Mouse (Mus musculus) liver, postnatal 0 days (tissue): ENCODE measurements around the gene Tmem236. TPM values are rescaled to one million over a fixed set of nuclear protein-coding genes. Genes with fewer than 3 reads are reported as not detected.

Source experiments
- ATAC-seq: fragments of 200-750 bp; cut with Nextera tagmentation; 2 replicates; pipeline ENCODE4 v1.8.0; 2017; ENCODE audit warnings: mild to moderate bottlenecking, moderate library complexity
- DNase-seq: peaks from one replicate; pipeline ENCODE4 v3.0.0-alpha.2; 2016
- H3K27ac ChIP-seq: fragments of 300-500 bp; sonication (generic); 2 replicates; pipeline ENCODE4 v1.5.1; 2014; ENCODE audit warnings: antibody characterized with exemption, moderate library complexity, mild to moderate bottlenecking, low read depth
- H3K27me3 ChIP-seq: fragments of 300-500 bp; sonication (generic); 2 replicates; pipeline ENCODE4 v1.6.1; 2014; ENCODE audit warnings: low read length, control low read depth, mixed read lengths; ENCODE audit not compliant: insufficient read depth
- H3K36me3 ChIP-seq: fragments of 300-500 bp; sonication (generic); replicated peaks from 2 replicates; pipeline ENCODE4 v1.6.1; 2014; ENCODE audit warnings: mild to moderate bottlenecking, control low read depth, low read length, moderate library complexity, mixed read lengths; ENCODE audit not compliant: insufficient read depth
- H3K4me1 ChIP-seq: fragments of 300-500 bp; sonication (generic); 2 replicates; pipeline ENCODE4 v1.6.1; 2014; ENCODE audit warnings: antibody characterized with exemption, mild to moderate bottlenecking, control low read depth; ENCODE audit not compliant: insufficient read depth
- H3K4me2 ChIP-seq: fragments of 300-500 bp; sonication (generic); 2 replicates; pipeline ENCODE4 v1.6.1; 2014; ENCODE audit warnings: low read depth, mild to moderate bottlenecking, low read length, moderate library complexity, mixed read lengths
- H3K4me3 ChIP-seq: fragments of 300-500 bp; sonication (generic); 2 replicates; pipeline ENCODE4 v1.5.1; 2014; ENCODE audit warnings: low read depth, low read length
- H3K9ac ChIP-seq: fragments of 300-500 bp; sonication (generic); replicated peaks from 2 replicates; pipeline ENCODE4 v1.6.1; 2014; ENCODE audit warnings: mild to moderate bottlenecking, moderate library complexity
- H3K9me3 ChIP-seq: fragments of 300-500 bp; sonication (generic); 2 replicates; pipeline ENCODE4 v1.6.1; 2016; ENCODE audit warnings: mild to moderate bottlenecking, control low read depth, low read length, mixed read lengths
- CTCF ChIP-seq: sonication (generic); IDR thresholded peaks from 2 replicates; pipeline ENCODE4 v1.5.1; 2016; ENCODE audit warnings: antibody characterized with exemption, low read depth
- EP300 ChIP-seq: IDR thresholded peaks from 2 replicates; pipeline ENCODE4 v1.6.1; 2016; ENCODE audit warnings: antibody characterized with exemption, low read depth, mild to moderate bottlenecking
- WGBS: fragments of 180-500 bp; shearing (Covaris S2); extraction: QIAGEN DNeasy Blood & Tissue Kit; methylation state at CpG from one replicate; pipeline ENCODE4 v1.1.7; 2014; ENCODE audit not compliant: insufficient replicate concordance; 5-methylcytosine and 5-hydroxymethylcytosine counted together
- polyA plus RNA-seq: library from polyadenylated mRNA; unstranded; fragments of >200 nt; fragmentation: Nextera tagmentation; extraction: Ambion mirVana; gene quantifications from 2 replicates; pipeline ENCODE4 v1.2.1, GENCODE M21; 2015

Tmem236 gene
- polyA plus RNA-seq, 1 experiment from 2014 or later: not detected

DNA sequence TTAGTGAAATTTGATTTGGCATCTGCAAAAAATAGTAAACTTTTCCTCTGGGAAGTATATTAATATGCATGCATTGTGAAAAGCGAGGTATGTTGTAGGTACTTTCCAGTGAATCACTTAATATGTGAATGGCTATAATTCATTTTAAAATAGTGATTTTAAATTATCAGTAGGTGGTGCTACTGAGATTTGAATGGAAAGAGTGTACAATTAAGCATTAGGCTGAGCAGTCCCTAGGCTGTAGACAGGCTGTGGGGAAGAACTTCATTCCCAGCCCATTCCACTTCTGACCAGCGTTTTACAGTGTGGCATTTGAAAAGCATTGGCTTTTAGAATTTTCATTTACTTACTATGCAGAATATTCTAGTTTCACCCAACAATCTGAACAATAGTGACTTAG, 14.6 kb upstream of the Tmem236 start:
- H3K27ac ChIP-seq: no peak overlapping the region
- no peak overlapping the region for H3K9ac ChIP-seq
- H3K27me3 ChIP-seq: no peaks in the 10 kb centered on the region
- 78% methylated on average over 2 of the region's 2 CpGs for WGBS
- no peaks in the 10 kb centered on the region for H3K9me3 ChIP-seq
- no peaks in the 10 kb centered on the region for H3K4me1 ChIP-seq
- H3K36me3 ChIP-seq: no peaks in the 10 kb centered on the region
- no peak overlapping the region for H3K4me3 ChIP-seq
- no peak overlapping the region for H3K4me2 ChIP-seq
- TF ChIP-seq CTCF: peak; percentile 28; the same call in 1 of the 2 replicates
- TF ChIP-seq EP300: no peak
- no peak for DNase-seq
- ATAC-seq: no peak

- Histone ChIP-seq H3K4me1 (0 out of 2 replicates have a peak, but pooled peaks cover 2% of the 10 kb centered on the region), H3K36me3 (no peaks in the 10 kb centered on the region), H3K9ac (no peak overlapping the region), H3K4me2 (no peak overlapping the region), H3K27me3 (no peaks in the 10 kb centered on the region), H3K4me3 (no peak overlapping the region), H3K27ac (peak overlapping the region; percentile 71), H3K9me3 (no peaks in the 10 kb centered on the region)
- 0 out of 2 replicates have a peak, but pooled peaks have one; percentile 29 for ATAC-seq
- WGBS: 35% methylated on average over 5 of the region's 5 CpGs
- no peak for DNase-seq
- TF ChIP-seq EP300 (peak; percentile 74), CTCF (no peak)
Measured at GRCm38 (mm10) chr2:14164459-14165030, 9.8 kb upstream of the Tmem236 start.

DNA sequence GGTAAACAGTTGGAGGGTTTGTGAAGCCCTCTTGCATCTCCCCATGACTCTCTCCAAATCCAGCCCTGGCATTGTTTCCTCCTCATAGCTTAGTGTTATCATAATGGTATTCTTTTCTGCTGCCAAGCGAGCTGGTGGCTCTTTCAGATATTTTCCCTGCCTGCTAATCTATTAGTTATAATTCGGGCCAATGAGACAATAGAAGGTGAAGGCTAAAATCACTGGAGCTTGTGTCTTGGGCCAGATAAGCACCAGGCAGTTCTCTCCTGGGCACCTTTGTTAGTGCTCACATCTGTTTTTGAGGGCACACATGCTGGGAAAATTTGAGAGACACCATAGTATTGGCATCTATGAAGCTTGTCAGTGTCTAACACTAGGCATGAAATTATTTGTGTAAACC, 9.3 kb upstream of the Tmem236 start:
- H3K4me2 ChIP-seq: no peak overlapping the region
- ATAC-seq: peak; percentile 18
- H3K27ac ChIP-seq: peak overlapping the region; percentile 71
- no peaks in the 10 kb centered on the region for H3K27me3 ChIP-seq
- no peaks in the 10 kb centered on the region for H3K36me3 ChIP-seq
- TF ChIP-seq CTCF (no peak), EP300 (no peak)
- no peak overlapping the region for H3K4me3 ChIP-seq
- H3K9me3 ChIP-seq: no peaks in the 10 kb centered on the region
- no peak for DNase-seq
- WGBS: 50% methylated on average over 2 of the region's 2 CpGs
- 0 out of 2 replicates have a peak, but pooled peaks cover 2% of the 10 kb centered on the region for H3K4me1 ChIP-seq
- H3K9ac ChIP-seq: no peak overlapping the region

DNA sequence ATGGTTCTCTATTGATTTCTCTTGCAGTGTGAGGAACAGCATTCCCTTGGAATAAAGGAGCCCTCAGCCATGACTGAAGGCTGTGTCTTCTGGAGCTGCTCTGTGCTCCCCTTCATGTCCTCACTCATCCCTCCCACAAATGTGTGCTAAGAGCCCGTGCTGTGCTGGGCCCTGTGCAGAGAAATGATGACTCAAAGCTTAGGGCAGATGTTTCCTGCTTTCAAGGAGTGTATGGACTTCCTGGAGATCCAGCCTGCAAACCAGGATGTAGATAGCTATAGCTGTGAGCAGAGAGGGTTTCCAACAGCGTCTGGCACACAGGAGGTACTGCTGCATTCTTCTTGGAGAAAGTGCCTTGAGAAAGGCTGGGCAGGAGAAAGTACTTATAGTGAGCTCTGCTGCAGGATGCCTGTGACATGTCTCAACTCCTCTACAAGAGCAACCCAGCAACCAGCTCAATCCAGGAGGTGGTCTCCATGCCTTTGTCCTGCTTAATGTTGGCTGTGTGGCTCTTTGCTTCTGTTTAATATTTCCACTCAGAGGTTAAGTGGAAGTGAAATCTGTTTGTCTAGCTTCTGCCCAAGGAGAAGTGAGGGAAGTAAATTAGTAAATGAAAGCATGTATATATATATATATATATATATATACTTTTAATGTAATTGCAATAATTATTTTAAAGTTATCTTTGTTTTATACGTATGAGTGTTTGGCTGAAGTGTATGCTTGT, 8.5 kb upstream of the Tmem236 start:
- Histone ChIP-seq H3K27ac (peak overlapping the region; percentile 71), H3K4me2 (no peak overlapping the region), H3K9ac (no peak overlapping the region), H3K27me3 (no peaks in the 10 kb centered on the region), H3K36me3 (no peaks in the 10 kb centered on the region), H3K4me1 (0 out of 2 replicates have a peak, but pooled peaks cover 2% of the 10 kb centered on the region), H3K9me3 (no peaks in the 10 kb centered on the region), H3K4me3 (no peak overlapping the region)
- peak; percentile 78 for ATAC-seq
- WGBS: 42% methylated on average over 3 of the region's 3 CpGs
- DNase-seq: peak; percentile 22
- TF ChIP-seq CTCF: no peak
- peak; percentile 40; the same call in 1 of the 2 replicates for TF ChIP-seq EP300

DNA sequence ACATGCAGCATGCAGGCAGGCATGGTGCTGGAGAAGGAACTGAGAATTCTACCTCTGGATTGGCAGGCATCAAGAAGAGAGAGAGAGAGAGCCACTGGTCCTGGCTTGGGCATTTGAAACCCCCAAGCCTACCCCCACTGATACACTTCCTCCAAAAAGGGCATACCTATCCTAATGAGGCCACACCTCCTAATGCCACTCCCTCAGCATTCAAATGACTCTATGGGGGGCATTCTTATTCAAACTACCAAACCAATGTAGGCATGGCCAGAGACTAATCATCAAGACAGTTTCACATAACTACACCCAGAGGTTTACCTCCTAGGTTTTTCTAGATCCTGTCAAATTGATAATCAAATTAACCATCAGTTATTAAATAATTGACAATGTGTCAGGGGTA, 6.6 kb upstream of the Tmem236 start:
- no peak overlapping the region for H3K4me2 ChIP-seq
- no peaks in the 10 kb centered on the region for H3K36me3 ChIP-seq
- no peak overlapping the region for H3K9ac ChIP-seq
- no peak for DNase-seq
- TF ChIP-seq CTCF (no peak), EP300 (no peak)
- H3K9me3 ChIP-seq: no peaks in the 10 kb centered on the region
- no peak overlapping the region for H3K27ac ChIP-seq
- H3K27me3 ChIP-seq: no peaks in the 10 kb centered on the region
- H3K4me3 ChIP-seq: no peak overlapping the region
- H3K4me1 ChIP-seq: 0 out of 2 replicates have a peak, but pooled peaks cover 2% of the 10 kb centered on the region
- ATAC-seq: no peak

DNA sequence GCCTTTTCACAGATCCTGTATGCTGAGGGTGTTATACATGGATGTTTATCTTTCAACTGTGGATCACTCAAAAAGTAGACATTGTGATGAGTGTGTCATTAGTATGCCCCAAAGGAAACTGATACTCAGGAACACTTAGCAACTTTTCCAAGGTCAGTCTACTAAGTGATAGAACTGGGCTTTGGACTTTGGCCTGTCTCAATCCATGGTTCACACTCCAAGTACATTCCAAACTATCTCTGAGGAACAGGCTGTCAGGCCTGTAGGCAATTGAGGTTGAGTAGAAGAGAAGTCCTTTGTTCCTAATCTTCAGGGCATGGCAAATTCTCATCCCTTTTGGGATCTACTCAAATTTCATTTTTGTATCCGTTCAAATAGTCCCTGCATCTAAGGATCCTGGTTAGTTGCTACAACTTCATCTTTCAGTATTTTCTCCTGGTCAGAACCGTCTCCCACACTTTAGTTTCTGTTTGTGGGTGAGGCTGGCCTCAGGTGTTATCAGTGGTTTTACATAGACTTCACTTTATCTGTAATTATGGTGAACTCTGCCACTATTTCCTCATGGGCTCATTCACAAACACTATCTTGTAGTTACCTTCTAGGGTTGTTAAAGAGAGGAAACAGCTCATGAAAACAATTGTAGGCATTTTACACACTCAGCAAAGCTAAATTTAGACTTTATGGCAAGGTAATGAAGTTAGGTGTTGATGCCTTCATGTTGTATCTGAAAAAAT, 2.3 kb downstream of the Tmem236 start:
- 56% methylated on average over 2 of the region's 2 CpGs for WGBS
- H3K4me2 ChIP-seq: no peak overlapping the region
- no peaks in the 10 kb centered on the region for H3K36me3 ChIP-seq
- DNase-seq (no peak), ATAC-seq (no peak)
- H3K27me3 ChIP-seq: no peaks in the 10 kb centered on the region
- no peak overlapping the region for H3K4me3 ChIP-seq
- H3K4me1 ChIP-seq: no peaks in the 10 kb centered on the region
- H3K9ac ChIP-seq: no peak overlapping the region
- TF ChIP-seq EP300: no peak
- no peak overlapping the region for H3K27ac ChIP-seq
- H3K9me3 ChIP-seq: no peaks in the 10 kb centered on the region
